Mouse (Mus musculus) lung, embryonic 14.5 days (tissue): ENCODE measurements at regions not wholly inside any gene's neighbourhood (a gene's known extent, or its start where the extent isn't known, plus 50 kb on each side); places are given as distances from the start of the nearest gene placed in this dataset.
"Not testable (repeated sequence)": the region's sequence is repeated elsewhere in the genome, so short reads cannot be mapped to it uniquely, and the experiment has no call there.

Experiments used
- ATAC-seq: fragments of 200-750 bp; cut with Nextera tagmentation; 2 replicates; pipeline ENCODE4 v1.8.0; 2017; ENCODE audit warnings: mild to moderate bottlenecking, moderate TSS enrichment, moderate library complexity; ENCODE audit not compliant: insufficient read depth
- DNase-seq: peaks from one replicate; pipeline ENCODE4 v3.0.0-alpha.2; 2015
- H3K27ac ChIP-seq: fragments of 300-500 bp; sonication (generic); 2 replicates; pipeline ENCODE4 v1.5.1; 2014; ENCODE audit warnings: low read depth, mild to moderate bottlenecking, moderate library complexity
- H3K27me3 ChIP-seq: fragments of 300-500 bp; sonication (generic); 2 replicates; pipeline ENCODE4 v1.6.1; 2014; ENCODE audit warnings: low read length, control low read depth; ENCODE audit not compliant: insufficient read depth
- H3K36me3 ChIP-seq: fragments of 300-500 bp; sonication (generic); 2 replicates; pipeline ENCODE4 v1.6.1; 2014; ENCODE audit warnings: control low read depth; ENCODE audit not compliant: insufficient read depth
- H3K4me1 ChIP-seq: fragments of 300-500 bp; sonication (generic); 2 replicates; pipeline ENCODE4 v1.6.1; 2014; ENCODE audit warnings: antibody characterized with exemption, control low read depth; ENCODE audit not compliant: insufficient read depth
- H3K4me2 ChIP-seq: fragments of 300-500 bp; sonication (generic); 2 replicates; pipeline ENCODE4 v1.6.1; 2014; ENCODE audit warnings: mild to moderate bottlenecking
- H3K4me3 ChIP-seq: fragments of 300-500 bp; sonication (generic); 2 replicates; pipeline ENCODE4 v1.5.1; 2014; ENCODE audit warnings: low read depth, low read length
- H3K9ac ChIP-seq: fragments of 300-500 bp; sonication (generic); 2 replicates; pipeline ENCODE4 v1.6.1; 2014
- H3K9me3 ChIP-seq: fragments of 300-500 bp; sonication (generic); 2 replicates; pipeline ENCODE4 v1.6.1; 2016; ENCODE audit warnings: low read depth, low read length, control low read depth
- CTCF ChIP-seq: IDR thresholded peaks from 2 replicates; pipeline ENCODE4 v1.5.1; 2016; ENCODE audit warnings: antibody characterized with exemption, low read depth
- WGBS: fragments of 180-500 bp; shearing (Covaris S2); extraction: QIAGEN DNeasy Blood & Tissue Kit; methylation state at CpG from one replicate; pipeline ENCODE4 v1.1.7; 2014; 5-methylcytosine and 5-hydroxymethylcytosine counted together

DNA sequence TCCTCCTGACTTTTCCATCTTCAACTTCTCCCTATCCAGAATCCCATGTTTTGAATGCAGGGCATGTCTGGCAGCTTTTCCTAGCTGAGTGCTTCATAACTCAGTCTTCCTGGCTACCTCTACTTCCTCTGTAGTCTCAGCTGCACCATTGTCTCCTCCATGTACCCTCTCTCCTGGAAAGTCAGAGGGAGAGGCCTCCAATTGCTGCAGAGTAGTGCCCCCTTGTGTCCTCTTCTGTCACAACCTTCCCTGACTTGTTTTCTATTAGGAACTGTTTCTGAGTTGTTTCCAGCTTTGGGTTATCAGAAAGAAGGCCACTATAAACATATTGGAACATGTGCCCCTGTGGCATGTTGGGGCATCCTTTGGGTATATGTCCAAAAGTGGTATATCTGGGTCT is 159.3 kb downstream of the Stard3nl start:
- no peaks in the 10 kb centered on the region for H3K4me1 ChIP-seq
- no peak for ATAC-seq
- peak; percentile 48 for TF ChIP-seq CTCF
- no peak overlapping the region for H3K4me2 ChIP-seq
- H3K27ac ChIP-seq, result no peak overlapping the region
- no peak overlapping the region for H3K4me3 ChIP-seq
- no peaks in the 10 kb centered on the region for H3K36me3 ChIP-seq
- peak; percentile 58 for DNase-seq
- H3K27me3 ChIP-seq, result no peaks in the 10 kb centered on the region
- H3K9me3 ChIP-seq, result no peaks in the 10 kb centered on the region
- H3K9ac ChIP-seq, result no peak overlapping the region

DNA sequence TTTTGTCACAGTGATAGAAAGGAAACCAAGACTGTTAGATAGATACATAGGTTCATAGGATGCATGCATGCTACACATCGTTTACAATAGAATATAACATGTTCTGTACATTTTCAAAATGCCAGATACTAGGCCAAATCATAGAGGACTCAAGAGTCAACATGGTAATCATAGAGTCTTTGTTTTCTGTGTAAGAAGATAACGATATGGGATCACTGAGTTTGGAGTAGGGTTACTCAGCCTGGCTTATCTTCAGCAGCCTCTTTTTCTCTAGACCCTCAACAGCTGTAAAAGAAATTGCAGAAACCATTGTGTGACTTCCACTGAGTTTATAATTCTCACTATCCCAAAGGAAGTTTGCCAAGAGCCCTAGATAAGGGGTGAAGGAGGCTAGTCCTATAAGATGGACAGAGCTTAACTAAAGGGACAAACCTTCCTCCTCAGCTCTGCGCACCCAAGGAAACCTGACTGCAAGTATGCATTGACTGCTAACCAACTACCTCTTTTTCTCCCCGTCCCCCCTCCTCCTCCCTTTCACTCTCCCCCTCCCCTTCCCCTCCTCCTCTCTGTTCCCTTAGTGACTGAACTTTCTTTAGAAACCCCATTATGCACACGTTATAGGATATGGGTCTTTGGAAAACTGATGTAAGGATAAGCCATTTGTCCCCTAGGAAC is 160.8 kb downstream of the Stard3nl start:
- no peak overlapping the region for H3K4me3 ChIP-seq
- H3K27me3 ChIP-seq, result no peaks in the 10 kb centered on the region
- no peaks in the 10 kb centered on the region for H3K9me3 ChIP-seq
- no peak overlapping the region for H3K4me2 ChIP-seq
- 60% methylated on average over 5 of the region's 5 CpGs for WGBS
- DNase-seq, result no peak
- H3K27ac ChIP-seq, result no peak overlapping the region
- no peak for TF ChIP-seq CTCF
- H3K9ac ChIP-seq, result no peak overlapping the region
- ATAC-seq, result no peak
- H3K36me3 ChIP-seq, result no peaks in the 10 kb centered on the region
- no peaks in the 10 kb centered on the region for H3K4me1 ChIP-seq

DNA sequence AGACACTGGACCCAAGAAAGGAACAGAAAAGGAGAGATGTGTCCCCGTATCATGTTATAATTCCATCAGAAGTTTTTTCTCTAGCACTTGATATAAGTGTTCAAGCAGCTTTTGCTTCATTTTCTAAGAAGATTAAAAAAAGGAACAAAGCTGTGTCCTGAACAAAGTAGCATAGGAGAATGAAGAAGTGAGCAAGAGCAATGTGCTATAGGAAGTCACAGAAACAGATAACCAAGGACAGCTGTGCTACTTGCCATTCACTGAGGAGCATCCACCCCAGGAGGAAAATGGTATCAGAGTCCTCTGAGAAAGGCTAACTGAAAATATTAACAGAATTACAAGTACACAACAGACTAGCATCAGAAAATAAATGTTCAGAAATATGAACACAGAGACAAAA is 175.6 kb downstream of the Stard3nl start:
- 91% methylated on average over 1 of the region's 1 CpGs for WGBS
- not testable (repeated sequence) for H3K4me3 ChIP-seq, DNase-seq, H3K4me2 ChIP-seq, H3K9me3 ChIP-seq, ATAC-seq, H3K36me3 ChIP-seq, H3K4me1 ChIP-seq, H3K9ac ChIP-seq, H3K27me3 ChIP-seq, H3K27ac ChIP-seq

DNA sequence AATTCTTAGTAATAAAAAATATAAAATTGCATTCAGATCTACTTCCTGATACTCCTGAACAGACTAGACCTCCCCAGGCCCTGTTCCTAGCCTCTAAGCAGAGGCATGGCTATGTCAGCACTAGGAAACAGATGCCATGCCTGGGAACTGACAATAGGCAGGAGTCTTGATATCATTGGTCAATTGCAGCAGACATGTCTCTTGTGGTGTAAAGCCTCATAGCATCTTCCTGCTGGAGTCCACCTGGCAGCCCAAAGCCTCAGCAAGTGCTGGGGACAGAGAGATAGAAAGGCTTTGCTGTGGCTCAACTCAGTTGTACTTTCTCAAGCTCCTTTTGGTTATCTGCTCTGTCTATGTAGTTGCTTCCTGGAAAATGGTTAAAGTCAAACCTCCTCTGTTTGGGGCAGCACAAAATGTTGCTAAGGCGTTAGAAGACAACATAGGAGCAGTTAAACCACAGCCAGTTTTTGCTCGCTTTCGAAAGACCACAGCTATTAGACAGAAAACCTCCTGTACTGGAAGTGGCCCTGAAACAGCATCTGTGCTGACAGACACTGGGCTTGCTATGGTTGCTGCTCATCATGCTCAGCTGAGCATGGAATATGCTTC is 176.1 kb downstream of the Stard3nl start:
- not testable (repeated sequence) for H3K27me3 ChIP-seq, H3K27ac ChIP-seq, H3K36me3 ChIP-seq, DNase-seq, H3K4me1 ChIP-seq, H3K4me2 ChIP-seq, ATAC-seq, H3K9ac ChIP-seq, H3K9me3 ChIP-seq, H3K4me3 ChIP-seq
- 89% methylated on average over 3 of the region's 3 CpGs for WGBS

DNA sequence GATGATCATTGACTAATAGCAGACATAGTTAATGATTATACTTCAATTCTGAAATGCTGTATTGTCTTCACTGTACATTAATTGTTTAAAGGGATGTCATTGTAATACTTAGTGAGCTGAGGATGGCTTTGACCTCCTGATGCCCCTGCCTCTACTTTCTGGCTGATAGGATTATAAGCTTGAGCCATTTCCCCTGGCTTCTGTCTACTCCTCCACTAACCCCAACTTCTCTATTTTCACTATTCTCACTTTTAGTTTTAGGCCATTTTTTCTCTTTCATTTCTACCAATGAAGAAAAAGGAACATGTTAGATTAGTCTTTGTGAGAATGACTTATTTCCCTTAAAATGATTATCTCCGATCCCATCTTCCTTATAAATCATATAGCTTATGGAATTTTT is 190.9 kb downstream of the Stard3nl start:
- H3K9me3 ChIP-seq, result no peaks in the 10 kb centered on the region
- no peak for TF ChIP-seq CTCF
- no peak overlapping the region for H3K27ac ChIP-seq
- ATAC-seq (no peak), DNase-seq (no peak)
- H3K36me3 ChIP-seq, result no peaks in the 10 kb centered on the region
- H3K4me3 ChIP-seq, result no peak overlapping the region
- H3K4me2 ChIP-seq, result no peak overlapping the region
- H3K4me1 ChIP-seq, result no peaks in the 10 kb centered on the region
- no peak overlapping the region for H3K9ac ChIP-seq
- no peaks in the 10 kb centered on the region for H3K27me3 ChIP-seq
- 82% methylated on average over 1 of the region's 1 CpGs for WGBS

DNA sequence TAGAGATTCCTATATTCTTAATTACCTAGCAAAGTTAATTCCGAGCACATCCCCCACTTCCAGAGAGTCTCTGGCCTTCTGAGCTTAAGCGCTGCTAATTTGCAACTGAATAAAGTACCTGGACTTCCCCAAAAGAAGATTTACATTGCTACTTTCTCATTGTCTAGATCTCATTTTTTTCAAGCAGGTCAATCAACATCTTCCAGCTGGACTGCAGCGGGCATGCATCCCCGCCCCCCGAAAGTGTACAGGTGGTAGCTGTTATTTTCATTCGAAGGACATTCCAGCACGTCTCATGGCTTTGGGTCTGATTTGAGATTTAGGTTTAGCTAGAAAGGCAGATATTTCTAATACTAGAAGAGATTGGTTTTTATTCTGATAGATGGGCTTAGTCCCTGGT is 193.3 kb downstream of the Stard3nl start:
- H3K9ac ChIP-seq, H3K4me3 ChIP-seq, H3K9me3 ChIP-seq, H3K27ac ChIP-seq, DNase-seq, H3K27me3 ChIP-seq, ATAC-seq, H3K4me2 ChIP-seq, H3K4me1 ChIP-seq, H3K36me3 ChIP-seq: not testable (repeated sequence)
- 90% methylated on average over 7 of the region's 7 CpGs for WGBS
